Mouse (Mus musculus) lung, postnatal 4 days (tissue): ENCODE measurements at regions not wholly inside any gene's neighbourhood (a gene's known extent, or its start where the extent isn't known, plus 50 kb on each side); places are given as distances from the start of the nearest gene placed in this dataset.

Source experiments
- DNase-seq, 2 experiments: peaks; one replicate each; pipeline ENCODE4 v3.0.0; 2021

- peak in 1 of 2 experiments; percentile 10 for DNase-seq
Observed at GRCm38 (mm10) chr2:50589195-50589594, 292.6 kb upstream of the Mmadhc start.

- no peak for DNase-seq
Observed at GRCm38 (mm10) chr2:50588652-50589051, 292.1 kb upstream of the Mmadhc start.

- DNase-seq = no peak
Observed at GRCm38 (mm10) chr2:50586321-50587050, 289.9 kb upstream of the Mmadhc start.

- DNase-seq = no peak
Observed at GRCm38 (mm10) chr2:50579620-50580019, 283.0 kb upstream of the Mmadhc start.

- DNase-seq = no peak
Observed at GRCm38 (mm10) chr2:50578278-50579043, 281.9 kb upstream of the Mmadhc start.

- no peak for DNase-seq
Observed at GRCm38 (mm10) chr2:50577736-50578135, 281.1 kb upstream of the Mmadhc start.

- peak in 1 of 2 experiments; percentile 32 for DNase-seq
Observed at GRCm38 (mm10) chr2:50573455-50573854, 276.9 kb upstream of the Mmadhc start.

- no peak for DNase-seq
Observed at GRCm38 (mm10) chr2:50571021-50571420, 274.4 kb upstream of the Mmadhc start.

- no peak for DNase-seq
Observed at GRCm38 (mm10) chr2:50569502-50570285, 273.1 kb upstream of the Mmadhc start.

GRCm38 (mm10) chr2:50568777-50569501, 272.3 kb upstream of the Mmadhc start:
- DNase-seq = no peak

- DNase-seq = no peak
Observed at GRCm38 (mm10) chr2:50567542-50567941, 270.9 kb upstream of the Mmadhc start.

- no peak for DNase-seq
Observed at GRCm38 (mm10) chr2:50554031-50554430, 257.4 kb upstream of the Mmadhc start.

GRCm38 (mm10) chr2:50552437-50552836, 255.8 kb upstream of the Mmadhc start:
- DNase-seq = no peak

- no peak for DNase-seq
Observed at GRCm38 (mm10) chr2:50549871-50550270, 253.3 kb upstream of the Mmadhc start.

GRCm38 (mm10) chr2:50539741-50540441, 243.3 kb upstream of the Mmadhc start:
- DNase-seq = no peak

GRCm38 (mm10) chr2:50538068-50538467, 241.5 kb upstream of the Mmadhc start:
- no peak for DNase-seq

GRCm38 (mm10) chr2:50535085-50535878, 238.7 kb upstream of the Mmadhc start:
- no peak for DNase-seq

GRCm38 (mm10) chr2:50533702-50534101, 237.1 kb upstream of the Mmadhc start:
- DNase-seq = no peak

GRCm38 (mm10) chr2:50527425-50527824, 230.8 kb upstream of the Mmadhc start:
- no peak for DNase-seq

- DNase-seq = no peak
Observed at GRCm38 (mm10) chr2:50524838-50525615, 228.4 kb upstream of the Mmadhc start.
